Mouse (Mus musculus): Measurements from ENCODE around the gene Ankrd65. TPM values are rescaled to one million over a fixed set of nuclear protein-coding genes. Genes with fewer than 3 reads are reported as not detected.
"Not testable (repeated sequence)": the region's sequence is repeated elsewhere in the genome, so short reads cannot be mapped to it uniquely, and the experiment has no call there.

The Ankrd65 gene
- total RNA-seq (2022), result not detected

GRCm38 (mm10) chr4:155790021-155790489 lies at the start of gene Ankrd65:
Ankrd65 (plus strand) TSS chr4:155790439.
- no peak for DNase-seq (ENCODE audit: low spot score in 2 of 2)

GRCm38 (mm10) chr4:155740681-155741080 lies 49.6 kb upstream of the Ankrd65 start:
- not testable (repeated sequence) for DNase-seq (ENCODE audit: low spot score in 2 of 2)

GRCm38 (mm10) chr4:155742684-155743083 lies 47.6 kb upstream of the Ankrd65 start:
- no peak for DNase-seq (ENCODE audit: low spot score in 2 of 2)

- DNase-seq (ENCODE audit: low spot score in 2 of 2), result no peak
Measured at GRCm38 (mm10) chr4:155744474-155744873, 45.8 kb upstream of the Ankrd65 start.

GRCm38 (mm10) chr4:155745136-155745535 lies 45.1 kb upstream of the Ankrd65 start:
- DNase-seq (ENCODE audit: low spot score in 2 of 2), result no peak

GRCm38 (mm10) chr4:155746036-155746548 lies 44.1 kb upstream of the Ankrd65 start:
- no peak for DNase-seq (ENCODE audit: low spot score in 2 of 2)

- no peak for DNase-seq (ENCODE audit: low spot score in 2 of 2)
Measured at GRCm38 (mm10) chr4:155746575-155747490, 43.4 kb upstream of the Ankrd65 start.

GRCm38 (mm10) chr4:155757011-155757410 lies 33.2 kb upstream of the Ankrd65 start:
- no peak for DNase-seq (ENCODE audit: low spot score in 2 of 2)

GRCm38 (mm10) chr4:155759862-155760612 lies 30.2 kb upstream of the Ankrd65 start:
- DNase-seq (ENCODE audit: low spot score in 2 of 2), result no peak

- peak; percentile 94 to 97 for DNase-seq (ENCODE audit: low spot score in 2 of 2)
Measured at GRCm38 (mm10) chr4:155760613-155761355, 29.5 kb upstream of the Ankrd65 start, which contains the start of gene Atad3a. Atad3a (minus strand) TSS chr4:155761093.

GRCm38 (mm10) chr4:155761356-155762099 lies 28.7 kb upstream of the Ankrd65 start:
- no peak for DNase-seq (ENCODE audit: low spot score in 2 of 2)

- DNase-seq (ENCODE audit: low spot score in 2 of 2), result no peak
Measured at GRCm38 (mm10) chr4:155762357-155762756, 27.9 kb upstream of the Ankrd65 start.

GRCm38 (mm10) chr4:155769496-155769879 lies 20.8 kb upstream of the Ankrd65 start:
- no peak for DNase-seq (ENCODE audit: low spot score in 2 of 2)

GRCm38 (mm10) chr4:155769880-155770512 lies 20.2 kb upstream of the Ankrd65 start:
- DNase-seq (ENCODE audit: low spot score in 2 of 2), result peak; percentile 74 to 90

- DNase-seq (ENCODE audit: low spot score in 2 of 2), result no peak
Measured at GRCm38 (mm10) chr4:155770626-155771025, 19.6 kb upstream of the Ankrd65 start.

GRCm38 (mm10) chr4:155771706-155772105 lies 18.5 kb upstream of the Ankrd65 start:
- no peak for DNase-seq (ENCODE audit: low spot score in 2 of 2)

- DNase-seq (ENCODE audit: low spot score in 2 of 2), result no peak
Measured at GRCm38 (mm10) chr4:155772786-155773185, 17.5 kb upstream of the Ankrd65 start.

GRCm38 (mm10) chr4:155773335-155774078 lies 16.7 kb upstream of the Ankrd65 start:
- DNase-seq (ENCODE audit: low spot score in 2 of 2), result no peak

GRCm38 (mm10) chr4:155774280-155774754 lies 15.9 kb upstream of the Ankrd65 start, which contains the start of gene Vwa1:
Vwa1 (minus strand) TSS chr4:155774698.
- peak; percentile 78 to 82 for DNase-seq (ENCODE audit: low spot score in 2 of 2)

Data from layer of hippocampus, adult 8-10 months (tissue).